Mouse (Mus musculus): ENCODE data around the gene Gm7945. TPM values are rescaled to one million over a fixed set of nuclear protein-coding genes. Genes with fewer than 3 reads are reported as not detected.
"Not testable (repeated sequence)": the region's sequence is repeated elsewhere in the genome, so short reads cannot be mapped to it uniquely, and the experiment has no call there.

The Gm7945 gene
- total RNA-seq (2021) = not detected
- long read RNA-seq, experiment 1 = 0 reads
- long read RNA-seq, experiment 2 = 0 reads

- not testable (repeated sequence) for DNase-seq (ENCODE audit: low spot score)
Measured at GRCm38 (mm10) chr14:41386279-41386678, at the start of gene Gm7945. Gm7945 (minus strand) TSS chr14:41386379.

- DNase-seq (ENCODE audit: low spot score) = not testable (repeated sequence)
Measured at GRCm38 (mm10) chr14:41425393-41426075, 39.4 kb upstream of the Gm7945 start.

- DNase-seq (ENCODE audit: low spot score) = not testable (repeated sequence)
Measured at GRCm38 (mm10) chr14:41424694-41425093, 38.5 kb upstream of the Gm7945 start.

GRCm38 (mm10) chr14:41408181-41408580 is 22.0 kb upstream of the Gm7945 start, which contains the start of gene Gm6482:
Gm6482 (minus strand) TSS chr14:41408281.
- not testable (repeated sequence) for DNase-seq (ENCODE audit: low spot score)

GRCm38 (mm10) chr14:41348309-41348708 is 37.9 kb downstream of the Gm7945 start, which contains the start of gene Gm5798:
Gm5798 (plus strand) TSS chr14:41348609.
- DNase-seq (ENCODE audit: low spot score) = not testable (repeated sequence)

Other genes with a start within 250 kb of the Gm7945 start
- gene Mbl1, start 234.9 kb downstream of the Gm7945 start, total RNA-seq (2021) = not detected
- gene Sftpd, start 201.2 kb downstream of the Gm7945 start, total RNA-seq (2021) = not detected
- not detected for gene Gm2832, start 107.6 kb downstream of the Gm7945 start, total RNA-seq (2021)
- gene Gm5798, start 37.8 kb downstream of the Gm7945 start, total RNA-seq (2021) = not detected
- gene Gm6482, start 21.9 kb upstream of the Gm7945 start, total RNA-seq (2021) = not detected
- gene Gm7954, start 67.1 kb upstream of the Gm7945 start, total RNA-seq (2021) = not detected
- gene Gm3486, start 103.1 kb upstream of the Gm7945 start, total RNA-seq (2021) = not detected
- gene Gm7970, start 169.2 kb upstream of the Gm7945 start, total RNA-seq (2021) = not detected
- gene 1700049E17Rik2, start 186.8 kb upstream of the Gm7945 start, total RNA-seq (2021) = not detected
- gene Gm3072, start 238.2 kb upstream of the Gm7945 start, total RNA-seq (2021) = not detected

All from gastrocnemius, adult 18-20 months (tissue).